Mouse (Mus musculus): ENCODE results near the gene Stxbp3.

- no peak for TF ChIP-seq TAL1 (IDR thresholded peaks at IDR 0.05; ENCODE audit: low read length)
- TF ChIP-seq GATA1 (IDR thresholded peaks at IDR 0.05; ENCODE audit: low read length): no peak
These were observed 42.0 kb downstream of the Stxbp3 start for GRCm38 (mm10) chr3:108798375-108798774.

All from erythroblast, embryonic 14.5 days (primary cell).